Mouse (Mus musculus) liver (tissue): ENCODE measurements around the gene Tomm6.

ENCODE experiments used
- DNase-seq: peaks from one replicate; pipeline ENCODE4 v3.0.0-alpha.2; 2020; ENCODE audit warnings: mixed read lengths

Gene Tomm6

DNA sequence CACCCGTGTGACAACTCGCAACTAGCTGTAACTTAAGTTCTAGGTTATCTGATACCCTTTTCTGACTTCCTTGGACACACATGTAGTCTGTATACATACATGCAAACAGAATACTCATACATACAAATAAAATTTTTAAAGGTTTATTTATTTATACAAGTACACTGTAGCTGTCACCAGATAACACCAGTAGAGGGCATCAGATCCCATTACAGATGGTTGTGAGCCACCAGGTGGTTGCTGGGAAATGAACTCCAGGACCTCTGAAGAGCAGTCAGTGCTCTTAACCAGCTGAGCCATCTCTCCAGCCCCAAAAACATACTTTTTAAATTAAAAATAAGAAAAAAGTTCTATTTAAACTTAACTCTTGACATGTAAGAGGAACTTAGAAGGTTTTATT is 45.2 kb downstream of the Tomm6 start:
- DNase-seq = no peak
